Mouse (Mus musculus) urinary bladder, adult 2 months (tissue): ENCODE results near the gene Cdca3. TPM values are rescaled to one million over a fixed set of nuclear protein-coding genes. Genes with fewer than 3 reads are reported as not detected.
"Not testable (repeated sequence)": the region's sequence is repeated elsewhere in the genome, so short reads cannot be mapped to it uniquely, and the experiment has no call there.

Source experiments
- DNase-seq: peaks from one replicate; pipeline ENCODE4 v3.0.0; 2022; ENCODE audit warnings: low spot score
- polyA plus RNA-seq: library from polyadenylated mRNA; depleted of rRNA; stranded (reverse); fragments of >200 nt; gene quantifications from 2 replicates; pipeline ENCODE4 v1.2.3, GENCODE M21; 2012

Cdca3 gene
- polyA plus RNA-seq, 1 experiment: 5.5 TPM

DNA sequence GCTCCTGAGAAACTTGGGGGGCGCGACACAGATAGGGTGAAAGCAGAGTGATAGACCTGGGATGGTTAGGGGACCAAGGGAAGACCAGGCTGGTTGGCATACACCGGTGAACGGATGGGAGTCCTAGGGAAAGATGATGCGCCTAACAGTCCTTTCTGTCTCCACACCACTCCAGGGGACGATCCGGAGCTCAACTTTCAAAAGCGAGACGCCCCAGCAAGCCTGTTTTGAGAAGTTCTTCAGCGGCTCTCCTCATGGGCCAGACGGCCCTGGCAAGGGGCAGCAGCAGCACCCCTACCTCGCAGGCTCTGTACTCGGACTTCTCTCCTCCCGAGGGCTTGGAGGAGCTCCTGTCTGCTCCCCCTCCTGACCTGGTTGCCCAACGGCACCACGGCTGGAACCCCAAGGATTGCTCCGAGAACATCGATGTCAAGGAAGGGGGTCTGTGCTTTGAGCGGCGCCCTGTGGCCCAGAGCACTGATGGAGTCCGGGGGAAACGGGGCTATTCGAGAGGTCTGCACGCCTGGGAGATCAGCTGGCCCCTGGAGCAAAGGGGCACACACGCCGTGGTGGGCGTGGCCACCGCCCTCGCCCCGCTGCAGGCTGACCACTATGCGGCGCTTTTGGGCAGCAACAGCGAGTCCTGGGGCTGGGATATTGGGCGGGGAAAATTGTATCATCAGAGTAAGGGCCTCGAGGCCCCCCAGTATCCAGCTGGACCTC, 20.1 kb upstream of the Cdca3 start:
- DNase-seq: peak; percentile 77

DNA sequence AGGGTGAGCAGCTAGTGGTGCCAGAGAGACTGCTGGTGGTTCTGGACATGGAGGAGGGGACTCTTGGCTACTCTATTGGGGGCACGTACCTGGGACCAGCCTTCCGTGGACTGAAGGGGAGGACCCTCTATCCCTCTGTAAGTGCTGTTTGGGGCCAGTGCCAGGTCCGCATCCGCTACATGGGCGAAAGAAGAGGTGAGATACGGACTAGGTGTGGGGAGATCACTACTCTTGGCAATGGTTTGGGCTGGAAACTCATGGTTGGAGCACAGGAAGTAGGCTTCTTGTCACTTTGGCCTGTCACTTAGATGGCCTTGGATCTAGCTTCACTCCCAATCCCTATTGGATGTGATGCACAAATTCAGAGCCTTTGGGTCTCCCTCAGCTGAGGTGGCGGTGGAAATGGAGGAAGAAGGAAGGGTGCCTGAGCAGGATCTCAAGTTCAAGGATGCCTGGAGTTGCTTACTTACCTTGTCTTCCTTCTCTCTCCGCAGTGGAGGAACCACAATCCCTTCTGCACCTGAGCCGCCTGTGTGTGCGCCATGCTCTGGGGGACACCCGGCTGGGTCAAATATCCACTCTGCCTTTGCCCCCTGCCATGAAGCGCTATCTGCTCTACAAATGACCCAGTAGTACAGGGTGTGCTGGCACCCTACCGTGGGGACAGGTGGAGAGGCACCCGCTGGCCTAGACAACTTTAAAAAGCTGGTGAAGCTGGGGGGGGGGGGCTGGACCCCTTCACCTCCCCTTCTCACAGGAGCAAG, 19.4 kb upstream of the Cdca3 start:
- no peak for DNase-seq

DNA sequence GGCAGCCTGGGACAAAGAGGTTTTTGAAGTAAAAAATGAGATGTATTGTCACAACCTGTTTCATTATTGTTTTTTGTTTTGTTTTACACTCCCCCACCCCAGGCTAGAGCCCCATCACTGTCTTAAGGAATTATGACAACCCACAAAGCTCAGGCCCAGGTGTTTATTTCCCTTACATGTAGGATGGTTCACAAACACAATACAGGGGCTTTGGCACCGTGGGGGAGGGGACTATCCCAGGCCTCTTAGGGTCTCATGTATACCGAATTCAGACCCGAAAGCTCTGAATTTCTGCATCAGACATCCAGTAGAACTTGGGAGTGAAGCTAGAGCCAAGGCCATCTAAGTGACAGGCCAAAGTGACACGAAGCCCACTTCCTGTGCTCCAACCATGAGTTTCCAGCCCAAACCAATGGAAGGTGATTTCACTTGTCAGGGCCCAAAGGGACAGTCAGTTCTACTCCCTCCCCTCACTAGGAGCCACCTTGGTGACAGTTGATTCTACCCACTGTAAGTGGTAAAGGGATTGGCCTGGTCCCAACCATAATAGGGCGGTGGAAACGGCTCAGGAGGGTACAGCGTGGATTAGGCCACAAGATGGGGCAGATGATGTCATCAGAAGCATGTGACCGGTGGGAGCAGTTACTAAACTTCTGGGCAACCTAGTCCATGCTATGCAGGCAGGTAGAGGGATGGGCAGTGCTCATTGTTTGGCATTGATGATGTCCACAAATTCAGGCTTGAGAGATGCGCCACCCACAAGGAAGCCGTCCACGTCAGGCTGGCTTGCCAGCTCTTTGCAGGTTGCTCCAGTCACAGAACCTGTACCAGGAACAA, 18.6 kb upstream of the Cdca3 start:
- DNase-seq: not testable (repeated sequence)

DNA sequence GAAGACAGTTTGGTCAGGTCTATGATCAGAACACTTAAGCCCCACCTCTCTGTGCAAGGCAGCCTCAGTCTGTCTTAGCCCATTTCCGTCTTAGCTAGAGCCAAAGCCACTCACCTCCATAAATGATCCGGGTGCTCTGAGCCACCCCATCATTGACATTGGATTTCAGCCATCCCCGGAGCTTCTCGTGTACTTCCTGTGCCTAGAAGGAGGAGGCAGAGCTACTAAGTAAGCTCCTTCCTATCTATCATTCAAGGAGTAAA, 18.0 kb upstream of the Cdca3 start:
- no peak for DNase-seq

DNA sequence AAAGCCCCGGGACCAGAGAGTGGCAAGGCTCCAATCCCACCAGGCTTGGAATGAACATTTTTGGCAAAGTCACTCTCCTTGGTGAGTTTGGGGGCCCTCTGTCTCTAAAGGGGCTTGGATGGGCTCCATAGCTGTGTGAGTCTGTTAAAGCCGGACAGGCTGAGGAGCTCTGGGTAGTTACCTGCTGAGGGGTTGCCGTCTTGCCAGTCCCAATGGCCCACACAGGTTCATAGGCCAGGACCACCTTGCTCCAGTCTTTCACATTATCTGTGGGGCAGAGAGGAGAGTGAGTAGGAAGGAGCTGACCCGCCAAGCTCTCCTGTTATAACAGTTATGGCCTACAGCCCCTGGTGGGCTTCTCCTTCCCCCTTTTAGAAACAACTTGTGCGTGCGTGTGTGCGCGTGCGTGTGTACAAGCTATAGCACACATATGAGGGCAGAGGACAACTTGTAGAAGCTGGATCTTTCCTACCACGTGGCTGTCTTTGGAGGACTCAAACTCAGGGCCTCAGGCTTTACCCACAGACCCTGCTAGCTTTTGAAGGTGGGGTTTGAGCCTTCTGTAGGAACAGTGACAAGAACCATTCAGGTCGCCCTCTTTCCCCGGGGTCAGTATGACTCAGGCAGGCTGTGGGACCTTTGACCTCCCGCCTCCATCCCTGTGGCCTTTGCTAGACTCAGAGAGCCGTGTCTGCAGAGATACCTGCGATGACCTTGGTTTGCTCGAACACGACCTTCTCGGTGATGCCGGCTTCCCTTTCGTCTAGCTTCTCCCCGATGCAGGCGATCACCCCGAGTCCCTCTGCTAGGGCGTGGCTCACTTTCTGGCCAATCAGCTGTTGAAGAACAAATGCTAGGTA, 17.4 kb upstream of the Cdca3 start:
- DNase-seq: peak; percentile 22

- no peak for DNase-seq
Observed at GRCm38 (mm10) chr6:124812848-124813247, 16.5 kb upstream of the Cdca3 start.

DNA sequence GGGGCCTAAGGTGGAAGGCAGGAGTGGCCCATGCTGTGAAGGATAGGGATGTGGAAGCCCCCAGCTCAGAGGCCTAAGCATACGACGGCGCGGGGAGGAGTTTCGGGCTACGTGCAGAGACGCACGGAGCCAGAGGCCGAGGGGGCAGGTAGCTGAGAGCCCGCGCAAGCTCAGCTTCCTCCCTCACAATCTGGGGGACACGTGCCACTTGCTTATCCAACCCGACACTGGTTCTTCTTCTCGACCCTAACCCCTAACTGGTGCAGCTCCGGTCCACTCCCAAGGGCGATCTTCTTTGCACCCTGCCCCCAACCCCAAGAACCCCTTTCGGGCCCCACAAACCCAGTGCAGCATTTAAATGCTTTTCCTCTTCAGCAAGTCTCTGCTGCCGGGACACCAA, 15.9 kb upstream of the Cdca3 start:
- DNase-seq: peak; percentile 44

GRCm38 (mm10) chr6:124813933-124814332, 15.4 kb upstream of the Cdca3 start, which contains the start of gene Tpi1:
TSS of gene Tpi1 (minus strand) at chr6:124814296.
- peak; percentile 76 for DNase-seq

DNA sequence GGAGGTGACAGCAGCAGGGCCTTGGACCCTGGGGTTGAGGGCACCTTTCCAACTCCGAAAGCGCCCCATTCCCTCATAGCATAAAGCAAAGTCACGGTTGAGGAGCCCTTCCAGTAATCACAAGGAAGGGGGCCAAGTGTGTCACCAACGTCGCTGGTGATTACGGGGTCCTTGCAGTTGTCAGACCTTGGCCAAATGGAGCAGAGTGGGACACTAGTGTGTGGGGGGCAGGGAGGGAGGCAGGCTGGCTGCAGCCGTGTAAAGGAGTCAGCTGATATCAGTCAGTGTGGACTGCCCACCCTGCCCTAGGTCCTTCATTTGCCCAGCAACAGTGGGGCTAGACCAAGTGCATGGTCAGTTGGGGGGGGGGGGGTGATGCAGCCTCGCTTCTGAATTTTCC, 14.9 kb upstream of the Cdca3 start:
- DNase-seq: no peak

- DNase-seq: peak; percentile 19
Observed at GRCm38 (mm10) chr6:124814858-124815774, 14.2 kb upstream of the Cdca3 start.

DNA sequence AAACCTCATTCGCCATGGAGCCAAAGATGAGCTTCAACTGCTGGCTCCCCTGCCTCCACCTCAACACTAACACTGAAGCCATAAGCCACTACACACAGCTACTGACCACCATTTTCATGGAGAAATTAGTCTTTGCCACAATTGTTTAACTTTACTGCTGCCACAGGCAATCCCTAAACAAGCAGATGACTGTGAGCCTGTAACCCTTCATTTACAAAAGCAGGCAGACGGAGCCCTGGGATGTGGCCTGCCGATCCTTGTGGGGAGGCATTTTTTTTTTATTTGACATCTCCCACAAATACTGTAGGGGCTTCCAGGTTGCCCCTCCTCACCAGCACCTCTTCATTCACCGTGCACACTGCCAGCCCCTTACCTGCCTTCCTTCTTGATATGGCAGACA, 12.7 kb upstream of the Cdca3 start:
- DNase-seq: no peak

GRCm38 (mm10) chr6:124817125-124817524, 12.2 kb upstream of the Cdca3 start:
- no peak for DNase-seq

GRCm38 (mm10) chr6:124817563-124817962, 11.8 kb upstream of the Cdca3 start:
- DNase-seq: no peak

GRCm38 (mm10) chr6:124817971-124818370, 11.4 kb upstream of the Cdca3 start:
- no peak for DNase-seq

GRCm38 (mm10) chr6:124820891-124821290, 8.5 kb upstream of the Cdca3 start:
- no peak for DNase-seq

DNA sequence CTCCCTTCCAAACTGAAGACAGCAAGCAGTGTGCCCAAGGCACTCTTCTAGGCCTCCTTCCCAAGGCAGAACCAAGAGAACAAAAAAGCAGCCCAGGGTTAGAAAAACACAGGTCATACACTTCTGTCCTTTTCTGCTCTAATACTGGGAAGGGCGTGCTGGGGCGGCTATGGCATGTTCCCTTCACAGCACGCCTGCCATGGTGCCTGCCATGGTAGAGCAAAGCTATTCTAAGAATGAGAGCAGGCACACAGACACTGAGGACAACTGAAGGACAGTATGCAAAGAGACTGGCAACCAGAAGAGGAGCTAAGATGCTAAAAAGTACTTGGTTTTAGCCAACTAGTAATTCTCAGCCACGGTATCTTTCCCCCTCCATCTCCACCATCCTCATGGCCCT, 7.3 kb upstream of the Cdca3 start:
- DNase-seq: no peak

DNA sequence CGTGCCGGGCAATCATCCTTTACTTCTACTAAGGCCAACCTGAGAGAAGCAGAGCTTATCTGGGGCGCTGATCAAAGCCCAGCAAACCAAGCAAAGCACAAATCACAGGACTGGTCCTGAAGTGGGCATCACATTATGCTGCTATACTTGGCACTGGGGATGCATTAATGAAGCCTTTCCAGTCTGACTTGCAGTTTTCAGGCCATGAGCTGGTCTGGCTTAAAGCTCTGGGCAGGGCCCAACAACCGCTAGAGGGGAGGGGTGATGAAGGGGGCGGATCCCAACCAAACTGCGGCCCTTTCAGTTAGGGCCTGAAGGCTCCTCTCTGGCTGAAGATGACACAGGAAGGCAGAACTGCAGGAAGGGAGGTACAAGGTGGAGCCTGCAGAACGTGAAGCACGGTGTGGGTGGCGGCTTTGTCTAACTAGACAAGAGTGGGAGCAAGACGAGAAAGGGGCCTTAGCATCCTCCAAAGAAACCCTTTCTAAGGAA, 1.2 kb upstream of the Cdca3 start:
- DNase-seq: no peak

DNA sequence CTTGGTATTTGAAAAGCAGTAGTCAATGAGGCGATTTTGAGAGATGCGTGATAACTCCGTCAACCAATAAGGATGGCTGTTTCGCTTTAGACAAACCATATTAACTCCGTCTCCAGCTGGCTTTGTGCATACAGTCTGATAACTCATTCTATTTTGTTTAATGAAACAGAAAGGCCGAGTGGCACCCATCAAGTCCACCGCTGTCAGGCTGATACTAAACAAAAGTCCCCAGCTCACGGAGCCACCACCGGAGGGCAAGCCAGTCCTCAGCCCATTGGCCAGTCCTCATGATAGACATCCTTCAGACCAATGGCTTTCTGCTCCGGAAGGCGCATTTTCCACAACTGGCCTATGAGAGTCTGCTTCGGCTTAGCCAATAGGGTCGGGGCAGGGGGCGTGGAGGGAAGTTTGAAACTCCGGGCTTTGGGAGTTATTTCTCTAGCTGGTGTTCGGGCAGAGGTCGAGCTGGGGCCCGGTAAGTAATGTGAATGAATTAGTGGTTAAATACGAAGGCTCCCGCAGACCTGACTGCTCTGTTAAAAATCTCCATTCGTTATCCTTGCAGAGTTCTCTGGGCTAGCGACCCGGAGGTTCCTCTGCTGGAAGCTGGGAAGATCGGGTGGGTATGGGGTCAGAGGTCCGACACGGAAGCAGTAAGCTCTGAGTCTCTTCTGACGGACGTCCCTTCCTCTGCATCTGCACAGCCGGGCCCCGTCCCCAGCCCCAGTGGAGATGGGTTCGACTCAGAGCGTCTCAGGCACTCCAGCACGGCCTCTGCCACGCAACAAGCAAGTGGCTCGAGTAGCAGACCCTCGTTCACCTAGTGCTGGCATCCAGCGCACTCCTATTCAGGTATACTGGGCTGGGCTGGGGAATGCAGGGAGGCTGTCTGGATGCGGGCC, 703 bp downstream of the Cdca3 start:
- peak; percentile 80 for DNase-seq

DNA sequence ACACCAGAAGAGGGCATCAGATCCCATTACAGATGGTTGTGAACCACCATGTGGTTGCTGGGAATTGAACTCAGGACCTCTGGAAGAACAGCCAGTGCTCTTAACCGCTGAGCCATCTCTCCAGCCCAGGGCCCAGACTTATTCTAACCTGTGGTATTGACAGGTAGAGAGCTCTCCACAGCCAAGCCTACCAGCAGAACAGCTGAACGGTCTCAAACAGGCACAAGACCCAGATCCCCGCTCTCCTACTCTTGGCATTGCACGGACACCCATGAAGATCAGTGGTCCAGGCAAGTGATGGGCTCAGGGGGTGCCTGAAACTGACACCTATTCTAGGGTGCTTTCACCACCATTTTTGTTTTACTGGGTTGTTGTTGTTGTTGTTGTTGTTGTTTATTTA, 1.9 kb downstream of the Cdca3 start:
- not testable (repeated sequence) for DNase-seq
